Mouse (Mus musculus) WW6 (cell line): ENCODE results near the gene AC131692.1.

ENCODE experiments used
- DNase-seq: peaks from one replicate; pipeline ENCODE4 v3.0.0-alpha.2; 2013; ENCODE audit warnings: low read depth, low spot score

The AC131692.1 gene

DNA sequence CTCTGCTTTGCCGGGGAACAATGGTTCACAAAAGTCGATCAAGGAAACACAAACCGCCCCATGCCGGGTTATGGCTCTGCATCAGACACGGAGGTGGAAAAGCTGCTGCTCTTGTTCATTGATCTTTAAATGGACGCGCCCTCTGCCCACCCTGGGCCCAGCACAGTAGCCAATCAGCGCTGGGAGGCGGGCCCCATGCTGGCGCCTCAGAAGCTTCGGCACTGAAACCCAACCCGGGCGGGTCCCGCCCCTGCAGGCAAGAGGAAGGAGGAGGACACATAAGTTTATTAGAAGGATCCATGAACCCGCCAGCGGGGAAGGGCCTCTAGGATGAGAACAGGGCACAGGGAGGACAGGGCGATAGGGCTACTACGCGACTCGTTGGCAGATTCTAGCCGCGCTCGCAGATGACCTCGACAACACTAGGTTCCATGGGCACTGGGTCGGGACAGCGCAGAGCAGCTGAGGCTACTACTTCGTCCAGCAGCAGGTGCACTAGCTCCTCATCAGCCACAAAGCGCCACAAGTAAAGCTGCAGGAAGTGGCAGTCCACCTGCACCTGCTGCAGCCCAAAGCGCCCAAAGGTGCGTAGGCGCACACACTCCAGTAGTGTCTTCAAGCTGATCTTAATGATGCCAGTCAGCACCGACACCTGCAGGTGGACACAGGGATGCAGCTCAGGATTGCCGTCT, 26.3 kb upstream of the AC131692.1 start, which contains the start of gene Tm7sf2:
Gene Tm7sf2, minus strand, starts transcription at position 650 of the 692 bp plus-strand sequence.
- DNase-seq = peak; percentile 78

- no peak for DNase-seq
Observed at GRCm38 (mm10) chr19:6068951-6069350, 25.3 kb upstream of the AC131692.1 start.

- no peak for DNase-seq
Observed at GRCm38 (mm10) chr19:6069851-6070250, 24.4 kb upstream of the AC131692.1 start.

DNA sequence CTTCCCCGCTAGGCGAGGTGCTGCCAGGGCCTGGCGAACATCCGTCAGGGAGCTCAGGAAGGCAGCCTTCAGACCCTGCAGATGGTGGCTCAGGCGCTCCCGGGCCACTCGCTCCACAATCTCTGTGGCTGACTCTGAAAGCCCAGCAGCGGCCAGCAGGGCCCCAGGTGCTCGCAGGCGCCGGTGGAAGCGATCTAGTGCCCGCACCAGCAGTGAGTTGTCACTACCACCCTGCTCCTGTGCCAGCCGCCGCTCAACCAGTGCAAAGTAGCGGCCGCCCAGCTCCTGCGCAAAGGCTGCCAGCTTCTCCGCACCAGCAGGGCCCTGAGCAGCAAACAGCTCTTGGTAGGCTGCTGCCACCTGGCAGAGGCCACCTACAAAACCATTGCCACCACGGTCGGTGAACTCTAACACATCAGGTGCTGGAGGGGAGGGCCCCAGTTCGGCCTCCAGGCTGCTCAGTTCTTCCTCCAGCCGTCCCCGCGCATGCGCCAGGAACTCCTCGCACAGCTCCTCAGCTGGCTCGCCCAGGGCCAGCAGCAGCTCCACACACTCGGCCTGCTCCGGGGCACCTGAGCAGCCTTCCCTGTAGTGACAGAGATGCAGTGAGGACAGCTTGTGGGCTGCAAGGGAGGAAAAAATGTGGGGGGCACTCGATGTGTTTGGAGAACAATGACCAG, 23.5 kb upstream of the AC131692.1 start:
- no peak for DNase-seq

DNA sequence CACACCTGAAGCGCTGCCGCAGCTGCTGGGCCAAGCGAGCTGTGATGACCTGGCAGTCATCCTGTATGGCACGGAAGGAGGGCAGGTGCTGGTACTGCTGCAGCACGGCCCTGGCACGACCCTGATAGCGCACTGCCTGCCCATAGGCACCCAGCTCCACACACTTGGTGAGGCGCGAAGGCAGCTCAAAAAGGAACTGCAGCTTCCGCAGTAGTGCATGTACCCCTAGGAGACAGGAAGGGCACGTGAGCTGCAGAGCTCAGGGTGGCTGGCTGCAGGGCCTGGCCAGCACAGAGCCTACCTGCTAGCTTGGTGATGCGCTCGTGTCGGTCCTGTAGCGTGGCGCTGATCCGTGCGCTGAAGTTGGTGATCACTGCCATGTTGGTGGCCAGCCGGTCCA, 23.0 kb upstream of the AC131692.1 start:
- DNase-seq = no peak

DNA sequence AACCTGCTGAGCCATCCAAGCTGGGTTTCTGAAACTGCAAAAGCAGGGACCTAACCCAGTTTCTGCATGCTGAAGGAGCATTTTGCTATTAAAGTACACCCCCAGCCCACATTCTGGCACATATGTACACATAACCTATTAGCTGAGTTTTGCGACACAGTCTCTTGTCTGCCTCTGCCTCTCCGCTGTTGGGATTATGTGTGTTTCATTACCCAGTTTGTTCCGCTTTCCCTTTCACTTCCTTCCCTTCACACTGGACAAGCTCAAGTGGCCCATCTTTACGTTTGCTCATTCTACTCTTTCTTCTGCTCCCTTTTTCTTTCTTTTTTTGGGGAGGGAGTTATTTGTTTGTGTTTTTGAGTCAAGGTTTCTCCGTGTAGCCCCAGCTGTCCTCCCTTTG, 20.3 kb upstream of the AC131692.1 start:
- no peak for DNase-seq

DNA sequence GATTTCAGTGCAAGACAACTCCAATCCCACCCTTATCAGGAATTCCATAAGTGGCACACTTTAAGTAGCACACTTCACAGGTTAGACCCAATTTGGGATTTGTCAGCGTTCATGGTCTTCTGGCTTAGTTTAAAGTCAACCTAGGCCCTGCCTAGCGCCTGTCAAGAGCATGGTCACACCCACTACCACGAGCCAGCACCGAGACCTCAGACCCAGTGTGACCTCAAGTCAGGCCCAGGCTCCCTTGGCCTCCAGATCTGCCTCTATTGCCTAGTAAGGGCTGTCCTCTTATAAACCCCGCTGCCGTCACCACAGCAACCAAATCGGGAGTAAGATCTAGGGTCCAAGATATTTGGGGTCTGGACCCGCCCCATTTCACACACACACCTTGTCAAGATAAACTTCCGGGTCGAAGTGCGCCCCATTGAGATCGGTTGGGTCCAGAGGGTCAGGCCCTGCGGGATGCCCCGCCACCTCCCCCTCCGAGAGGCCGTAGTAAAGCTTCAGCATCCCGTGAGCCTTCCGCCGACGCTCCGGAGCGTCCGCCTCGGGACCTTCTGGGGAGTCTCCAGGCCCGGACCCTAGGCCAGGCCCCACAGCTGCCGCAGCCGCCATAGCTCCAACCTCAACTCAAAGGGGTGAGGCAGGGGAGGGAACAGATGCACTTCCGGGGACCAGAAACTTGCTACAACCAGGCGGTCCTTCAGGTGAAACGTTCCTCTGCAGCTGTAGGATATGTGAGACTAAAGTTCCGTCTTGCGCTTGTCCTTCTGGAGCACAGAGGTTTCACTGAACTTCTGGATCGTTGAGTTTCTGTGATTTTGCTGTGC, 17.4 kb upstream of the AC131692.1 start, which contains the start of gene Vps51:
Gene Vps51, minus strand, starts transcription at position 668 of the 830 bp plus-strand sequence.
- peak; percentile 72 for DNase-seq

DNA sequence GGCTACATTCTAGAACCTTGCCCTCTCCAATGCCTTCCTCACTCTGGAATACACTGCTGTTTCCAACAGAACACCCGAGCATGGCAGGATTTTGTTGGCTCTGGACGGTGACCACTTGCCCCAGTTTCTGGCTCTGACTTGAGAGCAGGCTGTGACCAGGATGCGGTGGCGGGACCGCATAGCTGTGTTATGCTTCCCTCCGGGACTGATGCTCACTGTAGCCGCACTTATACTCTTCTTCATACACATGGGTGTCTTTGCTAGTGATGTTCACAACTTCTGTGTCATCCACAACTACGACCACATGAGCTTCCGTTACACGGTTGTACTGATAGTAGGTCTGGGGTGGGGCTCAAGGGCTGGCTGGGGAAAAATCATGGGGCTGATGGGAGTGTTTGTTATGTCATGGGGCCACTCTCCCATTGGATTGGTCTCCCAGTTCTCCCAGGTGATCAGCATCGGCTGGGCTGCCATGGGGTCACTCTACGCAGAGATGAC, 14.2 kb upstream of the AC131692.1 start, which contains the start of gene Tmem262:
Gene Tmem262, plus strand, starts transcription at position 51 of the 498 bp plus-strand sequence.
- no peak for DNase-seq

DNA sequence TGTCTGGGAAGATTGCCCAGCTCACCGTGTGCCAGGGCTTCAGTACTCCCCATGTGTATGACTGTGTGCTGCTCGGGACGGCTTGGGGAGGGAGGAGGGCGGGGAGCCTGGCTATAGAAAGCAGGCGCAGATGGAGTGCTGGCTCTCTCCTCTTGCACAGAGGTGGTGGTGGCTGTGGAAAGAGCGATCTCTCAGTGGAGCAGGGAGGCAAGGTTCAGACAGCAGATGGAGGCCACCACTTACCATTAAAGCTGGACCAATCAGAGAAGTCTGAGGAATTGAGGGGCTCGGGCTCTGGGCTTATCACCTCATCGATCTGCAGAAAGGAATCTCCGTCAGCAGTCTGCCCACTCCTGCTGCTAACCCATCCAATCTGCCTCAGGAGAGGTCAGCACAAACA, 12.1 kb upstream of the AC131692.1 start, which contains the start of gene Gm28374:
Gene Gm28374, minus strand, starts transcription at position 101 of the 400 bp plus-strand sequence.
- DNase-seq = no peak

DNA sequence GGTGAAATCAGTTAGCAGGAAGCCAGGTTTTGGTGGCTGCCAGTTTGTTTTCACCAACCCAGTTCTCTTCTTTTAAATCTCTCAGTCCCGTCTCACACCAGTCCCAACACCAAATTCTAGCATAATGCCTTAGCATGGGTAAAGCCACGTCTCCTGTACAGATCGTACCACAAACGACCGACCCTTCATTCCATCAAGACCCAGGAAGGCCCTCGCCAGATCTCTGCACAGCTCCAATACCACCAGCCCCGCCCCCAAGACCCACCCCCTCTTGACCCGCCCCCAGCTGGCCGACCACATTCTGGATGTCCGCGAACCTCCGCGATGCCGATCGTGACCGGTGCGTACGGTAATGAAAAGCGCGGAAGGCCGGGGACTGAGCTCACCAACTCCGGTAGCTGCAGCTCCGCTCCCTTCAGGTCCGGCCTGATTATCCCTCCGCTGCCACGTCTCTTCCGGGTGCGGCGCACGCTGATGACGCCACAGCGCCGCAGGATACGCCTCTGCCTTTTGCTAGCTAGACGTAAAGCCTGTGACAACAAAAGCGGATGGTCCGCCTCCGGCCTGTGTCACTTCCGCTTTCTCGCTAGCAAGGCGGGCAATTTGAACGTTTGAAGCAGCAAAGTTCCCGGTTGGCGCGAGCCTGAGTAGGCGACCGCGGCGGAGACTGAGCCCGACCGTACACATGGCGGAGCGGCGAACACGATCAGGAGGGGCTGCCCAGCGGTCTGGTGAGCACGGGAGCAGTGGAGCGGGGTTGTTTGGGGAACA, 9.6 kb upstream of the AC131692.1 start, which contains the start of the genes Zfpl1 and Cdca5:
Gene Zfpl1, minus strand, starts transcription at position 479 of the 771 bp plus-strand sequence.
Gene Cdca5, plus strand, starts transcription at position 506 of the 771 bp plus-strand sequence.
- peak; percentile 98 for DNase-seq

DNA sequence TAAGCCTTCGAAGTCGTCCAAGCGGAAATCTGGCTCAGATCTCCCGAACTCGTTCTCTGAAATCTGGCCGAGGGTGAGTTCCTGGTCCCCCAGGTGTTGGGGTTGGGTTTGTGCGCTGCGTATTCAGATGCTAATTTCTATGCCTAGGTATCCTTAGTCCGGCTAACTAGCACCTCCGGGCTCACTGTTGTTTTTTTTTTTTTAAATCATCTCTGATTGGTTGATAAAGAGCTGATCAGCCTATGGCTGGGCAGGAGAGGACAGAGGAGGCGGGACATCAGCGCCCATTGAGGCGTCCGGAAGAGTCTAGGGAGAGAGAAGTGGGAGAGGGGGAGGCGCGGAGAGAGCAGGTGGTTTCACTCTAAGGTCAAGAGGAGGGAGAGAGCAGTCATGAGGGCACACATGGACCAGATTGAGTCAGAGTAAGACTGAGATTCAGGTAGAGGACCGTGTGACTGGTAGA, 8.8 kb upstream of the AC131692.1 start:
- DNase-seq = peak; percentile 65

DNA sequence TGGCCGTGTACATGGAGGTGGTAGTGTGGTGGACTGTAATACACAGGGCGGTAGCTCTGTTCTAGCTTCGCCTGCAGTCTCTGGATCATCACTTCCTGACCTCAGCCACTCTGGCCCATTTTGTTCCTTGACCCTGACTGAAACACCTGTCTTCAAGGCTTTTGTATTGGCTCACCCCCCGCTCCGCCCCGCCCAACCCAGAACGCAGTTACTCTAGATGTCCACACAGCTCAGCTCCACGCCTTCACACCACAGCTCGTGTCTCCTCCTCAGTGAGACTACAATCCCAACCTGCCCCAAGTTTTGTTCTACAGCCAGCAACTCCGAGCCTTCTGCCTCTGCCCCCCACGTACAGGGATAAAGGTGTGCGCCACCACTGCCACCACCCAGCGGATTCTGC, 5.4 kb upstream of the AC131692.1 start:
- no peak for DNase-seq

- DNase-seq = no peak
Observed at GRCm38 (mm10) chr19:6097847-6098246, 3.6 kb downstream of the AC131692.1 start.

DNA sequence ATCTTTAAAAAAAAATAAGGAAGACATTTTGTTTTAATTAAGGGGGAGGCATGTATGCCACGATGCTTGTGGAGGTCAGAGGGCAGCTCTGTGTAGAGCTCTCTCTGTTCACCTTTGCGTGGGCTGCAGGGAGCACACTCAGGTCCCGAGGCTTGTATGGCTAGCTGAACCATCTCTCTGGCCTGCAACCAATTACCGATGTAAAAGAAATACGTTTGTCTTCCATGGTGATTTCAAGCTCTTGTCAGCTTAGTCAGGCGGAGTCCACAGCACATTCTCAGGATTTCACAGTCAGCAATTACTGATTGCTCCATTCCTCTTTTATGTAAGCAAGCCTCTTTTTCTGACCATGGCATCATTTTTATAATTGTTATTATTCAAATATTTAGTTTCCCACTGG, 7.0 kb downstream of the AC131692.1 start:
- DNase-seq = no peak

- no peak for DNase-seq
Observed at GRCm38 (mm10) chr19:6102169-6102853, 8.1 kb downstream of the AC131692.1 start.

DNA sequence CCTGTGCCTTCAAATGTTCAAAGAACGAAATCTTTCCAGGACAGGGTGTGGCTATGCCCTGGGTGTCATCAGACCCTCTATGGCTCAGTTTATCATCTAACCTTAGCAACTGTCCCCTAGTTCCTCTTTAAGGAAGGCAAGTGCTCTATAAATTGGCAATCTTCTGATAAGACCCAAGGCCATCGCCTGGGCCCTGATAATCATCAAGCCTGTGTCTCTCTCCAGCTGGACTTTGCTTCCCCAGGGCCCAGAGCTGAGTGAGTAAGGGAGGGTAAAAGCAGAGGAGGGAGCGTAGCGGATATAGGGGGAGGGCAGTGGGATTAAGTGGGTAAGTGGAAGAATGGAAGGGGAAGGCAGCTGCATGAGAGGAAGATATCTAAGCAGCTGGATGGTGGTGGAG, 10.3 kb downstream of the AC131692.1 start:
- no peak for DNase-seq

DNA sequence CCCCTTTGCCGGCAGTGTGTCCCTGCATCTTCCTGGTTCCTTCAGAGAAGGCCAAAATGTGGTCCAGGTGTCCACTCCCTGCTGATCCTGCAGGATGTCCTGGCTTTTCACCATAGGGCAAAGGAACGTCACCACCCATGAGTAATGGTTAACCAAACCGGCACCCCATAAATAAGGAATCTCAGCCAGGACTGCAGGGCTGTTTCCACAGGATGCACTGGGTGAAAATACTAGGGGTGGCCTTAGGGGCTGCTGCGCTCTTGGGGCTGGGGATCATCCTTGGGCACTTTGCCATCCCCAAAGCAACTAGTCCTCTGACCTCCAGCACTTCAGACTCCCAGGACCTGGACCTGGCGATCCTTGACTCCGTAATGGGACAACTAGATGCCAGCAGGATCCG, 11.4 kb downstream of the AC131692.1 start, which contains the start of gene Naaladl1:
Gene Naaladl1, plus strand, starts transcription at position 197 of the 400 bp plus-strand sequence.
- no peak for DNase-seq

DNA sequence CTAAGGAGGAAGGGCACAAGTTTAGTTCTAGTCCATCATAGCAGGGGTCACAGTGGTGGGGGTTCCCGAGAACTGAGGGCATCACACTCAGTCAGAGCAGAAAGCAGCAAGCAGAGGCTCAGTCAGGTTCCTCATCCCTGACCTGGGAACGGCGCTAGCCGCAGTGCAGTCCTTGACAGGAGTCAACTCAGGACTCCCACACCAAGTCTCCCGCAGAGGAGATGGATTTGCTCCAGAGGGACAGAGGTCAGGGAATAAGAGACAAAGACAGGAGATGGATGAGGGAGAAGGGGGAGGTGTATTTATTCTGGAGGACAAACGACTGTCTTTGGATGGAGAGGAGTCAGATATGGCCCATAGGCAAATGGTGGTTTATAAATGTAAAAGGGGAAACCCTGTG, 18.9 kb downstream of the AC131692.1 start:
- DNase-seq = no peak

GRCm38 (mm10) chr19:6116113-6116850, 22.1 kb downstream of the AC131692.1 start:
- DNase-seq = no peak
